15 mouse cellular contexts compared by ENCODE assay signal in the genomic region with DNA sequence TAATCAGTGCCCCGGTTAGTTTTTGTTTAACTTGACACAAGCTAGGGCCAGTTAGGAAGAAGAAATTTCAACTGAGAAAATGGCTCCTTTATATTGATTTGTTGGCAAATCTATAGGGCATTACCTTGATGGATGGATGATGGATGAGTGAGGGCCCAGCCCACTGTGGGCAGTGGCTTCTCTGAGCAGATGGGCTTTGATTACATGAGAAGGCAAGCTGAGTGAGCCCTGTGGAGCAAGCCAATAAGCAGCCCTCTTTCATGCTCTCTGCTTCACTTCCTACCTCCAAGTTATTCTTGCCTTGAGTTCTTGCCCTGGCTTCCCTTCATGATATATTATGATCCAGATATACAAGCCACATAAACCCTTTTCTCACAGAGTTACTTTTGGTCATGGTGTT.
"Had no signal": no experiment of that assay in that cellular context is flagged by ENCODE, and none has a peak within 500 bp of the region (broad histone marks: within the 10 kb centered on the region; RNA-seq: fewer than 3 reads in every experiment).

No protein-coding gene starts in this region.

- ATAC-seq: liver, postnatal 0 days; midbrain, embryonic 15.5 days had no signal

- H3K27me3 ChIP-seq: limb, embryonic 12.5 days; liver, embryonic 13.5 days; lung, embryonic 15.5 days; megakaryocyte, embryonic 14.5 days; midbrain, embryonic 15.5 days had no signal

- H3K36me3 ChIP-seq: limb, embryonic 12.5 days; liver, embryonic 13.5 days; lung, embryonic 15.5 days; midbrain, embryonic 15.5 days had no signal

- H3K4me3 ChIP-seq: left cerebral cortex, adult 2 months; limb, embryonic 12.5 days; liver, embryonic 13.5 days; lung, embryonic 15.5 days; megakaryocyte, embryonic 14.5 days; midbrain, embryonic 15.5 days had no signal

- H3K9ac ChIP-seq: limb, embryonic 12.5 days; liver, embryonic 13.5 days; liver, postnatal 0 days; lung, embryonic 15.5 days; midbrain, embryonic 15.5 days had no signal

- H3K9me3 ChIP-seq: limb, embryonic 12.5 days; lung, embryonic 15.5 days; midbrain, embryonic 15.5 days had no signal

- DNase-seq: kidney, postnatal 10 days; kidney, postnatal 4 days; liver; liver, embryonic 13.5 days; liver, postnatal 0 days; lung, postnatal 14 days; right cerebral cortex, postnatal 14 days; thymus, postnatal 36 days had no signal

- H3K27ac ChIP-seq: left cerebral cortex, adult 2 months; limb, embryonic 12.5 days; liver, embryonic 13.5 days; lung, embryonic 15.5 days; macrophage; midbrain, embryonic 15.5 days had no signal

- H3K4me2 ChIP-seq: limb, embryonic 12.5 days; liver, embryonic 13.5 days; lung, embryonic 15.5 days; midbrain, embryonic 11.5 days; midbrain, embryonic 15.5 days had no signal

- H3K4me1 ChIP-seq: limb, embryonic 12.5 days; liver, embryonic 13.5 days; lung, embryonic 15.5 days; megakaryocyte, embryonic 14.5 days; midbrain, embryonic 15.5 days had no signal
